Mouse (Mus musculus) limb, embryonic 12.5 days (tissue): ENCODE measurements at regions not wholly inside any gene's neighbourhood (a gene's known extent, or its start where the extent isn't known, plus 50 kb on each side); places are given as distances from the start of the nearest gene placed in this dataset.

Source experiments
- ATAC-seq: fragments of 200-750 bp; cut with Nextera tagmentation; 2 replicates; pipeline ENCODE4 v1.8.0; 2017; ENCODE audit warnings: low read depth, moderate TSS enrichment; ENCODE audit not compliant: insufficient number of reproducible peaks, insufficient read depth, low FRiP score, low TSS enrichment
- H3K27ac ChIP-seq: fragments of 300-500 bp; sonication (generic); 2 replicates; pipeline ENCODE4 v1.5.1; 2016; ENCODE audit warnings: mild to moderate bottlenecking, moderate library complexity
- H3K27me3 ChIP-seq: fragments of 300-500 bp; sonication (generic); 2 replicates; pipeline ENCODE4 v1.6.1; 2016; ENCODE audit warnings: mild to moderate bottlenecking, moderate library complexity
- H3K36me3 ChIP-seq: fragments of 300-500 bp; sonication (generic); 2 replicates; pipeline ENCODE4 v1.6.1; 2016; ENCODE audit warnings: mild to moderate bottlenecking, moderate library complexity
- H3K4me1 ChIP-seq: fragments of 300-500 bp; sonication (generic); replicated peaks from 2 replicates; pipeline ENCODE4 v1.6.1; 2016
- H3K4me2 ChIP-seq: fragments of 300-500 bp; sonication (generic); 2 replicates; pipeline ENCODE4 v1.6.1; 2016; ENCODE audit warnings: mild to moderate bottlenecking, moderate library complexity
- H3K4me3 ChIP-seq: fragments of 300-500 bp; sonication (generic); replicated peaks from 2 replicates; pipeline ENCODE4 v1.5.1; 2016; ENCODE audit warnings: mild to moderate bottlenecking
- H3K9ac ChIP-seq: fragments of 300-500 bp; sonication (generic); replicated peaks from 2 replicates; pipeline ENCODE4 v1.6.1; 2016; ENCODE audit warnings: mild to moderate bottlenecking, moderate library complexity
- H3K9me3 ChIP-seq: fragments of 300-500 bp; sonication (generic); 2 replicates; pipeline ENCODE4 v1.6.1; 2016; ENCODE audit warnings: mild to moderate bottlenecking, moderate library complexity
- WGBS: fragments of 180-500 bp; shearing (Covaris S2); methylation state at CpG from one replicate; pipeline ENCODE4 v1.1.7; 2016; 5-methylcytosine and 5-hydroxymethylcytosine counted together

GRCm38 (mm10) chr11:65402460-65403154, 132.8 kb upstream of the Myocd start:
- 59% methylated on average over 12 of the region's 12 CpGs for WGBS
- Histone ChIP-seq H3K9me3 (no peaks in the 10 kb centered on the region), H3K4me1 (no peaks in the 10 kb centered on the region), H3K27ac (no peak overlapping the region), H3K4me2 (no peak overlapping the region), H3K36me3 (no peaks in the 10 kb centered on the region), H3K27me3 (no peaks in the 10 kb centered on the region; the same call in 1 of the 2 replicates), H3K4me3 (no peak overlapping the region), H3K9ac (no peak overlapping the region)
- ATAC-seq, result no peak

GRCm38 (mm10) chr11:65389238-65389637, 119.4 kb upstream of the Myocd start:
- H3K27ac ChIP-seq, result no peak overlapping the region
- no peak for ATAC-seq
- no peaks in the 10 kb centered on the region for H3K27me3 ChIP-seq
- 83% methylated on average over 3 of the region's 3 CpGs for WGBS
- H3K4me1 ChIP-seq, result peaks cover 11% of the 10 kb centered on the region
- no peak overlapping the region for H3K4me3 ChIP-seq
- H3K4me2 ChIP-seq, result no peak overlapping the region
- H3K9ac ChIP-seq, result no peak overlapping the region
- H3K36me3 ChIP-seq, result no peaks in the 10 kb centered on the region
- H3K9me3 ChIP-seq, result no peaks in the 10 kb centered on the region

GRCm38 (mm10) chr11:65386291-65387061, 116.7 kb upstream of the Myocd start:
- Histone ChIP-seq H3K4me3 (no peak overlapping the region), H3K4me1 (peaks cover 11% of the 10 kb centered on the region), H3K27ac (peak overlapping the region; percentile 81), H3K4me2 (no peak overlapping the region), H3K9ac (no peak overlapping the region), H3K9me3 (no peaks in the 10 kb centered on the region), H3K36me3 (no peaks in the 10 kb centered on the region), H3K27me3 (no peaks in the 10 kb centered on the region)
- 38% methylated on average over 14 of the region's 14 CpGs for WGBS
- peak; percentile 37; the same call in 1 of the 2 replicates for ATAC-seq

GRCm38 (mm10) chr11:65375361-65375760, 105.6 kb upstream of the Myocd start:
- no peak overlapping the region for H3K4me3 ChIP-seq
- no peak for ATAC-seq
- H3K9ac ChIP-seq, result no peak overlapping the region
- no peaks in the 10 kb centered on the region for H3K27me3 ChIP-seq
- no peak overlapping the region for H3K4me2 ChIP-seq
- WGBS, result 85% methylated on average over 5 of the region's 5 CpGs
- no peaks in the 10 kb centered on the region for H3K4me1 ChIP-seq
- H3K9me3 ChIP-seq, result peaks cover 4% of the 10 kb centered on the region; the same call in 1 of the 2 replicates
- no peaks in the 10 kb centered on the region for H3K36me3 ChIP-seq
- no peak overlapping the region for H3K27ac ChIP-seq

GRCm38 (mm10) chr11:65373136-65373535, 103.3 kb upstream of the Myocd start:
- Histone ChIP-seq H3K4me2 (no peak overlapping the region), H3K36me3 (no peaks in the 10 kb centered on the region), H3K27ac (no peak overlapping the region), H3K27me3 (no peaks in the 10 kb centered on the region), H3K4me3 (no peak overlapping the region), H3K4me1 (peaks cover 2% of the 10 kb centered on the region; the same call in 1 of the 2 replicates), H3K9me3 (peaks cover 8% of the 10 kb centered on the region; the same call in 1 of the 2 replicates), H3K9ac (no peak overlapping the region)
- no peak for ATAC-seq
- 90% methylated on average over 4 of the region's 4 CpGs for WGBS

- no peak overlapping the region for H3K4me2 ChIP-seq
- no peak for ATAC-seq
- H3K9me3 ChIP-seq, result peaks cover 8% of the 10 kb centered on the region; the same call in 1 of the 2 replicates
- WGBS, result 84% methylated on average over 9 of the region's 9 CpGs
- no peak overlapping the region for H3K4me3 ChIP-seq
- H3K36me3 ChIP-seq, result no peaks in the 10 kb centered on the region
- no peak overlapping the region for H3K9ac ChIP-seq
- H3K4me1 ChIP-seq, result peaks cover 10% of the 10 kb centered on the region
- H3K27ac ChIP-seq, result no peak overlapping the region
- H3K27me3 ChIP-seq, result no peaks in the 10 kb centered on the region
These were observed 102.6 kb upstream of the Myocd start for GRCm38 (mm10) chr11:65372309-65372811.

GRCm38 (mm10) chr11:65367825-65368224, 98.0 kb upstream of the Myocd start:
- Histone ChIP-seq H3K36me3 (no peaks in the 10 kb centered on the region), H3K4me2 (peak overlapping the region; percentile 14; the same call in 1 of the 2 replicates), H3K9ac (no peak overlapping the region), H3K4me1 (peaks cover 29% of the 10 kb centered on the region), H3K27me3 (peaks cover 5% of the 10 kb centered on the region; the same call in 1 of the 2 replicates), H3K9me3 (peaks cover 8% of the 10 kb centered on the region; the same call in 1 of the 2 replicates), H3K4me3 (no peak overlapping the region), H3K27ac (peak overlapping the region; percentile 73)
- WGBS, result 28% methylated on average over 5 of the region's 5 CpGs
- no peak for ATAC-seq

GRCm38 (mm10) chr11:65366677-65367370, 97.0 kb upstream of the Myocd start:
- Histone ChIP-seq H3K4me1 (peaks cover 29% of the 10 kb centered on the region), H3K4me3 (no peak overlapping the region), H3K9me3 (peaks cover 8% of the 10 kb centered on the region; the same call in 1 of the 2 replicates), H3K9ac (no peak overlapping the region), H3K4me2 (no peak overlapping the region), H3K27me3 (peaks cover 5% of the 10 kb centered on the region; the same call in 1 of the 2 replicates), H3K36me3 (no peaks in the 10 kb centered on the region), H3K27ac (peak overlapping the region; percentile 79)
- 0 out of 2 replicates have a peak, but pooled peaks have one; percentile 24 for ATAC-seq
- 52% methylated on average over 8 of the region's 8 CpGs for WGBS

- WGBS, result 61% methylated on average over 12 of the region's 12 CpGs
- no peak for ATAC-seq
- Histone ChIP-seq H3K36me3 (no peaks in the 10 kb centered on the region), H3K9me3 (peaks cover 8% of the 10 kb centered on the region; the same call in 1 of the 2 replicates), H3K4me2 (no peak overlapping the region), H3K4me3 (no peak overlapping the region), H3K9ac (no peak overlapping the region), H3K27ac (no peak overlapping the region), H3K4me1 (peaks cover 29% of the 10 kb centered on the region), H3K27me3 (peaks cover 5% of the 10 kb centered on the region; the same call in 1 of the 2 replicates)
These were observed 96.2 kb upstream of the Myocd start for GRCm38 (mm10) chr11:65365751-65366559.

GRCm38 (mm10) chr11:65364910-65365309, 95.1 kb upstream of the Myocd start:
- Histone ChIP-seq H3K27me3 (peaks cover 11% of the 10 kb centered on the region; the same call in 1 of the 2 replicates), H3K36me3 (no peaks in the 10 kb centered on the region), H3K4me2 (no peak overlapping the region), H3K9me3 (no peaks in the 10 kb centered on the region), H3K9ac (no peak overlapping the region), H3K27ac (no peak overlapping the region), H3K4me3 (no peak overlapping the region), H3K4me1 (peaks cover 29% of the 10 kb centered on the region)
- no peak for ATAC-seq
- WGBS, result 83% methylated on average over 3 of the region's 3 CpGs
